Mouse (Mus musculus) megakaryocyte progenitor cell, adult 5-6 weeks (primary cell): Measurements from ENCODE around the gene Efna1. TPM values are rescaled to one million over a fixed set of nuclear protein-coding genes. Genes with fewer than 3 reads are reported as not detected.

Source experiments
- ATAC-seq: replicated peaks from 2 replicates; pipeline ENCODE4 v1.8.0; 2016; ENCODE audit warnings: mild to moderate bottlenecking, moderate TSS enrichment, inconsistent platforms; ENCODE audit not compliant: poor library complexity
- total RNA-seq, 2 experiments: library from RNA; stranded (forward) in 1 of 2; stranded (reverse) in 1 of 2; fragments of 157-497, 149-512 nt in 1 of 2; fragments of 200-1000 nt in 1 of 2; gene quantifications; 2 replicates each; pipeline versions ENCODE4 v1.2.3 to v1.2.4; 2015 to 2017

Gene Efna1
- total RNA-seq, 2 experiments from 2014 or later: 0.62 TPM; not detected in 1

- peak; percentile 66 for ATAC-seq
Observed at GRCm38 (mm10) chr3:89279153-89279890, 1.6 kb downstream of the Efna1 start.

DNA sequence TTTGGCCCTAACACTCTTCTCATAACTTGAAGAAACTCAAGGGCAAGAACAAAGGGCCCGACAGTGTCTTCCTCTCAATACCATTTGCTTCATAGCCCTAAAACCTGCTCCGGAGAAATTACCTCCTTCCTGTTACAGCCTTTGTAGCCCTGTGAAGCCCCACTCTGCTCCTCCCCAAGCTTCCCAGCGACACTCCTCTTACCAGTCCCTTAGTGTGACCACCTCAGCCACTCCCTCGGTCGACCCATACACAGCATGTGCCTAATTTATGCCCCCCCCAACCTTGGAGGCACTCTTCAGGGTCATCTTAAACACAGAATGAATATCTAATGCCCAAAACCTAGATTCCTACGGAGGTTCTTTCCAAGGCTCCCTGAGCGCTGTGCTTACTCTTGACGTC is 2.3 kb downstream of the Efna1 start:
- no peak for ATAC-seq

- no peak for ATAC-seq
Observed at GRCm38 (mm10) chr3:89278107-89278506, 2.8 kb downstream of the Efna1 start.

DNA sequence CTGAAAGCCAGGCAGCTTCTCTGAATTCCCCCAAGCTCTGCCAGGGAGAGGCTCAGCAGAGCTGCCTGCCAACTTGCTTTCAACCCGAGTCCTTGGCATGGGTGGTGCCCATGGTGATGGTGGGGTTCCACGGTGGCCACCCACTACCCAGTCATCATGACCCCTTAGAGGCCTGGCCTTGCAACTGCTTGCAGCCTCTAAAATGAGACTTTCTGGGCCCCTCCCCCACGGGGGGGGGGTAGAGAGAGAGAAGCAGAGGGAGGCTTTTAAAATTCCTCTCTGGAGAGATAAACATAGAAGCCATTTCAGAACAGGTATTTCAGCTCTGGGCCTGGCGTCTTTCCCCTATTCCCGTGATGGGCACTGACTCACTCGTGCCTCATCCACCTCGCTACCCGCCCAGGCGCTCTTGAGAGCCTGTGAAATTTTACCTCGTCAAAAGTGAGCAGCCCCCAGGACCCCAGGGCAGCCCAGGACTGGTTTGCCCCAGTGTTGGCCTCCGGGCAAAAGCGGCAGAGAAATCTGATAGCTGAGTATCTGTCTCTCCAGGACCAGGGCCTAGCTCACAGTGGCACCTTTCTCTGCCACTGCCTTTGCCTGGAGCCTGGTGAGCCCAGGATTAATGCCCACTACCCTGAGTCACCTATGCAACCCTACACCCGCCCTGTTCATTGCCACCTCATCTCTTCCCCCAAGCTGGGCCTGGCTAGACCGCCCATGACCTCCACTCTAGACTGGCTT is 3.5 kb downstream of the Efna1 start:
- no peak for ATAC-seq

DNA sequence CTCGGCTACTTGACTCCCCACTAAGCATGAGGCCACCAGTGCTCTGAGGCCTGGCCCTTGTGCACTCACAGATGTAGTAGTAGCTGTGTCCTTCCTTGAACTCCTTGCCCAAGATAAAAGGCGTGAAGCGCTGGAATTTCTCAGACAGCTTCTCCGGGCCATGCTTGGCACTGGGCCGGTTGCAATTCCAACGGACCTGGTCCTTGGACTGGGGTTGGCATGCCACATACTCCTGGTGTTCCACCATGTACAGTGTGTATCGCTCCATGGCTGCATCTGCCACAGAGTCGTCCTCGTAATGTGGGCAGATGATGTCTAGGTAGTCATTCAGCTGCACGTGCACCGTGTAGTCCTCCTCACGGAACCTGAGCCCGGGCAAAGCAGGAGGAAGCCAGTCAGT is 4.9 kb downstream of the Efna1 start:
- no peak for ATAC-seq

DNA sequence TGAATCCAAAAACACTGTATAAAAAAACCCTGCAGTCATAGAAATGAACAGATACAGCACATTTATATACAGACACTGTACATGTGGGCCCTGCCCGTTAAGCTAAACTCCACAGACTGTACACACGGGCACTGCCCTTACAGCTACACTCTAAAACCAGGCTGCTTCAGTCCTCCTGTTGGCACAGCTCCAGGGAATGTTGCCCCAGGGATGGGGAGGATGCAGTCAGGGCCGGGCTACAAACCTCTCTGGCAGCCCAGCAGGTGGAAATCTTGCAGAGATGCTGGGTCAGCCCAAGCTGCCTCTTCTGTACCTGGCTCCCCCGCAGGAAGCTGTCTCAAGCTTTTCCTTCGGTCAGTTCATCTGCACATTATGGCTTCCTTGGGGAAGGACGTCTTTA is 9.2 kb downstream of the Efna1 start:
- no peak for ATAC-seq

DNA sequence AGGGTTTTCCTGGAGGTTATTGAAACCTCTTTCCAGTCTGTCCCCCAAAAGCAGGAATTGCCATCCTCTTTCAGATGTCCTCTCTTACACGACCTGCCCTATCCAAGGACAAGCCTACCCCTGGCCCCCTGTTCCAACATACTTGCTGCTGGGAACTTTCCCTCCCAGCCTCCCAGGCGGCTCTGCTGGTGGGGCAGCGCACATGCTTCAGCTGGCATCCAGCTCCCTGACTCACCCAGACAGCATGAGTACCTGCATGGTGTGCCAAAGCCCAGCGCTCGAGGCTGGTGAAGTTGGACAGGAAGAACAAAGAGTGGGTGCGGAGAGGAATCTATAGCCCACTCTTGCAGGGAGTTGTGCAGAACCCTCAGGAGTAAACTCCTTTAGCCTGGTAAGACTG is 10.1 kb downstream of the Efna1 start:
- no peak for ATAC-seq

DNA sequence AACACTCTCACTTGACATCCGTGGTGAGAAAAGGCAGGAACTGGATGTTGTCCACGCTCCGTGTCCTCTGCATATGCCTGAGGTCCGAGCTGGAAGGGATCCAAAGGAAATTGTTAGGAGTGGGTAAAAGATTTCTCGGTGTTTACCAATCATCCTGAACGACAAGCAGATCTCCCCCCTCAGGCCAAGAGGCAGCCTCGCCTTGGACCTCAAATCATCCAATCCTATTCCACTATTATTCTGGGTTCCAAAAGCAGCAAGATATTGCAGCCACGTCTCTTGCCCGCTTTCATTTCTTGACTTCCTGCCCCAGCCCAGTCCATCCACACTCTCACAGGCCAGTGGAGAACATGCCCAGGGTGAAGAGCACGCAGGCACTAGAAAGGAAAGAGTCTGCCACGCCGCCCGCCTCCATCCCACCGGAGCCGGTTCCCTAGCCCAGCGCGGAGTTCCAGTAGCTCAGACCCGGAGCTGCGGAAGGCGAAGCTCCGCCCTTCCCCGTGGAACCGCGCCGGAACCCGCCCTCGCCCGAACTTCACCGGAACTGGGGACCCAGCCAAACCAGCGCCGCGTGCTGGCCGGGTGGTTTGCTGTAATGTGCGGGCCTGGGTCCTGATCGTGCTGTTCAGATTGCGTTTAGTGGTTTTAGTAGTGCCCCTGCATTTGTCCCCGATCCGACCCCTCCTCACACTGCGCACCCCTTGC is 10.7 kb downstream of the Efna1 start, which contains the start of gene Slc50a1:
Gene Slc50a1, minus strand, starts transcription at position 520 of the 705 bp plus-strand sequence.
- ATAC-seq: peak; percentile 72

DNA sequence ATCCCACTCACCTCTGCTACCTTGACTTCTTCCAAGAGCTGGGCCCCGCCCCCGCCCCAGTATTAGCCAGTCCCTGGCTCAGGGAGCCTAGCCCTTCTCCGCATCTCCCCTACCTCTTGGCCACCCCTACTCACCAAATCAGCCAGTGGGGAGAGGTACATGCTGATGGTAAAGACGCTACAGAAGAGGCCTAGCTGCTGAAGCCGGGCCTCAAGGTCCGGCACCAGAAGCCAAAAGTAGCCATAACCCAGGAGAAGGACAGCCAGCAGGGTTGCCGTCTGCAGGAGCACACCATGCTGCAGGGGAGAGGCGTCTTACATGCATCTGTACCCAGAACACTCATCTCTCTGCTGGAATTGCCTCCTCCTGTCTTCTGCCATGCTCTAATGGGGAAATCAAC is 12.0 kb downstream of the Efna1 start:
- ATAC-seq: no peak

DNA sequence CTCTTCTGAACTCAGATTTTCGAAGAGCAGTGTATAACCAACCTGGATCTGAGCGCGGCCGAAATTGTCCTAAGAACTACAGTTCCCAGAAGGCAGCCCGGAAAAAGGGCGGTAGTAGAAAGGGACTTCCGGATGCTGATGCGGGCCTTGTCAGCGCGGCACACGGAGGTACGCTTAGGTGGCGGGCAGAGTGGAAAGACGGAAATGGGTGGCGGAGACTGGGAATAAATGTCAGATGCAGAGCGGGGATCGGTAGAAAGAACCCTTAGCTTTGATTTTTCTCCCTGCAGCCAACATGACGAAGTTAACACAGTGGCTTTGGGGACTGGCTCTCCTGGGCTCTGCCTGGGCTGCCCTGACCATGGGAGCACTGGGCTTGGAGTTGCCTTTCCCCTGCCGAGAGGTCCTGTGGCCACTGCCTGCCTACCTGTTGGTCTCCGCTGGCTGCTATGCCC is 14.5 kb downstream of the Efna1 start:
- ATAC-seq: peak; percentile 85

DNA sequence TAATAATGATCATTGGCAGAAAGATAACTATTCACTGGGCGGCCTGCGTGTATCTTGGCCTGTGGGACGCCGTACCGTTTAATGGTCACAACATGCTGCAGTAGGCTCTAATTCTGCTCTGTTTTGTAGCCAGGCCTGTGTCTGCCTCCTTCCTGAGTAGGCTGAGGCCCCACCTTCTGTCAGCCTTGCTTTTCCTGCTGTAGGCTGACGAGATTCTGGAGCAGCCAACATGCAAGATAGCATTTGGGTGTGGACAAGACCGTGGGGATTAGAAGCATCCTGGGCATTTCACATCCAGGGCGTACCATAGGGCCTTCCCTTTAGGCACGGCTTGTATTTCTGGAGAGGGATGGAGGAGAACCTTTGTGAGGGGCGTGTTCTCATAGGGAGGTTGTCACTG is 18.5 kb downstream of the Efna1 start:
- ATAC-seq: no peak

DNA sequence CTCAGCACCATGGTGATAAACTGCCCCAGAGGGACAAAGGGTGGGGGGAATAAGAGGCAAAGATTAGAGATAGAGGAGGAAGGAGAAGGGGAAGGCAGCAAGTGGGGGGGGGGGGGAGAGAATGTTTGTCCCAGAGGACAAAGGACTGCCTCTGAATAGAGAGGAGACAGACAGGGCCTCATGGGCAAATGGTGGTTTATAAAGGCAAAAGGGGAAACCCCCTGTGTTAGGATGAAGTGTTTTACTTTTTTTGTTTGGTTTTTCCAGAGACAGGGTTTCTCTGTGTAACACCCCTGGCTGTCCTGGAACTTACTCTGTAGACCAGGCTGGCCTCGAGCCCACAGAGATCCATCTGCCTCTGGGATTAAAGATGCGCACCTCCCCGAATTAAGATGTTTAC is 20.7 kb downstream of the Efna1 start:
- ATAC-seq: no peak

GRCm38 (mm10) chr3:89259076-89259475 is 21.9 kb downstream of the Efna1 start, which contains the start of gene Dpm3:
Gene Dpm3 (plus strand): TSS chr3:89259358.
- no peak for ATAC-seq

- no peak for ATAC-seq
Observed at GRCm38 (mm10) chr3:89256177-89256576, 24.8 kb downstream of the Efna1 start.

DNA sequence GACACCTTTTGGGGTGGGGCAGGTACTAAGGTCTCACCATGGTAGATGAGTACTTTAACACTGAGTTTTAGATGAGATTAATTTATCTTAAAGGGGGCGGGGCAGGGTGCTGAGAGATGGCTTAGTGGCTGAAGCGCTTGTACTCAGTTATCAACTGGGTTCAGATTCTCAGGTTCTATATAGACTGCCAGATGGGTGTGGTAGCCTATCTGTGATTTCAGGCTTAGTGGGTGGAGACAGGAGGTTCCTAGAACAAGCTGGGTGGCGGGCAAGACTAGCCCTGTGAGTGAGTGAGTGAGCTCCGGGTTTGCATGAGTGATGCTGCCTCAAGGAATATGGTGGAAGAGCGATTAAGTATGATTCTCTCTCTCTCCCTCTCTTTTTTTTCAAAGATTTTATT is 25.9 kb downstream of the Efna1 start:
- peak; percentile 49 for ATAC-seq

GRCm38 (mm10) chr3:89251365-89251895 is 29.5 kb downstream of the Efna1 start:
- ATAC-seq: peak; percentile 70

- peak; percentile 29; the same call in 1 of the 2 replicates for ATAC-seq
Observed at GRCm38 (mm10) chr3:89250435-89251040, 30.4 kb downstream of the Efna1 start.

- no peak for ATAC-seq
Observed at GRCm38 (mm10) chr3:89247466-89247865, 33.5 kb downstream of the Efna1 start.

- ATAC-seq: peak; percentile 78
Observed at GRCm38 (mm10) chr3:89246261-89247100, 34.5 kb downstream of the Efna1 start, which contains the start of gene Trim46. Gene Trim46 (minus strand): TSS chr3:89246309.

DNA sequence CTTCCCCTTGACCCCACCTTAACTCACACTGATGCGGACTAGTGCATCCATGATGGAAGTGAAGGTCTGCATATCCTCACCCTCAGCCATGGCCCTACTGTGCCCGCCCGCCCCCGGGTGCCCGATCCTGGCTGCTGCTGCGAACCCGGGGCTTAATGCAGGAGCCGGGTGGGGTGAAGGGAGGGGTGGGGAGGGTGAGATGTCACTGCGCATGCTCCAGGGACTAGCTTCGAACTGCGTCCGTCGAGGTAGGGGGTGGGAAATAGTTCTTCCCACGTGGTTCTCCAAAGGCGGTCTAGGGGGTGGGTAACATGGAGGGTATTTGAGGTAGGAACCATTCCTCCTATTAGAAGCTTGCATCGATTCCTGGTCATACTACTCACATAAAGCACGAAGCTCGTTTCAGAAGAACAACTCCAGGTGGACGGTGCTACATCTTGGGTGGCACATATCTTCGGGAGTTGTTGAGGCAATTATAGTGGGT is 35.2 kb downstream of the Efna1 start, which contains the start of gene Krtcap2:
Gene Krtcap2, plus strand, starts transcription at position 279 of the 484 bp plus-strand sequence.
- ATAC-seq: no peak
